ENCODE assay signal across 15 mouse cellular contexts in genomic region chr17:35542761-35543411, GRCm38 (mm10). TPM values are rescaled to one million over a fixed set of nuclear protein-coding genes. Genes with fewer than 3 reads are reported as not detected.
DNase-seq lines count a peak whose midpoint lies in the region; ATAC-seq and TF ChIP-seq lines count a peak whose summit lies in the region.
"Had no signal": no experiment of that assay in that cellular context is flagged by ENCODE, and none has a peak within 500 bp of the region (broad histone marks: within the 10 kb centered on the region; RNA-seq: fewer than 3 reads in every experiment).

No protein-coding gene starts in this region.

- no peak for ATAC-seq in heart, embryonic 16.5 days (replicated peaks; ENCODE audit: extremely low read depth, insufficient read depth, low FRiP score)
- ATAC-seq in midbrain, embryonic 11.5 days (ENCODE audit: low FRiP score), result peak; percentile 30; the same call in 1 of the 2 replicates
- ATAC-seq: CD4-positive, CD25-positive, alpha-beta regulatory T cell, adult 4 months had no signal

- no peak overlapping the region for H3K27ac ChIP-seq in heart, embryonic 16.5 days (ENCODE audit: low read length)
- H3K27ac ChIP-seq in ES-Bruce4 (ENCODE audit: insufficient read depth, low read length), result peak overlapping the region; percentile 59
- H3K27ac ChIP-seq in midbrain, embryonic 11.5 days (ENCODE audit: low read depth, low read length), result no peak overlapping the region
- H3K27ac ChIP-seq: forebrain, embryonic 10.5 days; kidney, embryonic 15.5 days; limb, embryonic 12.5 days; lung, embryonic 15.5 days had no signal

- no peak for DNase-seq in heart, postnatal 25 days (ENCODE audit: low spot score)
- DNase-seq in brain, adult 2 months (ENCODE audit: low read depth, low spot score), result peak; percentile 67
- DNase-seq in midbrain, embryonic 11.5 days (ENCODE audit: low spot score, missing footprints), result peak; percentile 79
- no peak for DNase-seq in adrenal gland, postnatal 4 days (ENCODE audit: low spot score in 2 of 2)
- DNase-seq in adrenal gland, adult 2 months, result no peak
- no peak for DNase-seq in cerebellum, adult 9-10 months
- DNase-seq: heart, adult 2 months had no signal

- TF ChIP-seq EP300 in ES-Bruce4 (IDR thresholded peaks at IDR 0.05; ENCODE audit: insufficient read depth, low read depth, low read length), result no peak

- intact Hi-C loops in heart, postnatal 25 days (cut with DNase I), result loop anchor here (5.0 kb wide), 1 partner anchor 34 kb away; no protein-coding TSS in a partner anchor

- H3K36me3 ChIP-seq in heart, embryonic 16.5 days (ENCODE audit: control insufficient read depth, insufficient read depth), result no peaks in the 10 kb centered on the region
- no peaks in the 10 kb centered on the region for H3K36me3 ChIP-seq in ES-Bruce4 (ENCODE audit: control insufficient read depth, insufficient read depth, low read length, poor library complexity, severe bottlenecking)
- H3K36me3 ChIP-seq in midbrain, embryonic 11.5 days (ENCODE audit: control insufficient read depth, insufficient read depth, low read length), result no peaks in the 10 kb centered on the region
- H3K36me3 ChIP-seq: forebrain, embryonic 10.5 days; kidney, embryonic 15.5 days; limb, embryonic 12.5 days; lung, embryonic 15.5 days had no signal

- H3K4me2 ChIP-seq in heart, embryonic 16.5 days (ENCODE audit: low read depth, low read length), result peak overlapping the region; percentile 3; the same call in 1 of the 2 replicates
- 0 out of 2 replicates have a peak overlapping the region, but pooled peaks have one; percentile 3 for H3K4me2 ChIP-seq in midbrain, embryonic 11.5 days
- H3K4me2 ChIP-seq: kidney, embryonic 15.5 days; limb, embryonic 12.5 days; lung, embryonic 15.5 days had no signal

- H3K9me3 ChIP-seq in heart, embryonic 16.5 days (replicated peaks; ENCODE audit: control insufficient read depth, low read length), result no peaks in the 10 kb centered on the region
- H3K9me3 ChIP-seq in ES-Bruce4 (replicated peaks; ENCODE audit: control insufficient read depth, insufficient read depth, low read length, poor library complexity, severe bottlenecking), result no peaks in the 10 kb centered on the region
- H3K9me3 ChIP-seq in midbrain, embryonic 11.5 days (ENCODE audit: control insufficient read depth, low read length), result no peaks in the 10 kb centered on the region
- H3K9me3 ChIP-seq: forebrain, embryonic 10.5 days; kidney, embryonic 15.5 days; limb, embryonic 12.5 days; lung, embryonic 15.5 days had no signal

- no peak overlapping the region for H3K9ac ChIP-seq in heart, embryonic 16.5 days (ENCODE audit: low read length)
- H3K9ac ChIP-seq in ES-Bruce4 (ENCODE audit: low read depth, poor library complexity, severe bottlenecking), result no peak overlapping the region; the same call in 1 of the 2 replicates
- no peak overlapping the region for H3K9ac ChIP-seq in midbrain, embryonic 11.5 days (ENCODE audit: low read length)
- H3K9ac ChIP-seq: kidney, embryonic 15.5 days; limb, embryonic 12.5 days; lung, embryonic 15.5 days had no signal

- no peaks in the 10 kb centered on the region for H3K27me3 ChIP-seq in heart, embryonic 16.5 days (ENCODE audit: control insufficient read depth, insufficient read depth, low read length)
- H3K27me3 ChIP-seq in ES-Bruce4 (ENCODE audit: control insufficient read depth, insufficient read depth, low read length, poor library complexity, severe bottlenecking), result no peaks in the 10 kb centered on the region
- no peaks in the 10 kb centered on the region for H3K27me3 ChIP-seq in midbrain, embryonic 11.5 days (ENCODE audit: control insufficient read depth, insufficient read depth, low read length)
- H3K27me3 ChIP-seq: kidney, embryonic 15.5 days; limb, embryonic 12.5 days; lung, embryonic 15.5 days had no signal

- TF ChIP-seq POLR2A in ES-Bruce4 (IDR thresholded peaks at IDR 0.05; ENCODE audit: insufficient read depth, low read length), result no peak

- H3K4me3 ChIP-seq in heart, embryonic 16.5 days (ENCODE audit: low read length), result no peak overlapping the region
- no peak overlapping the region for H3K4me3 ChIP-seq in ES-Bruce4 (ENCODE audit: low read depth, low read length)
- H3K4me3 ChIP-seq in midbrain, embryonic 11.5 days (ENCODE audit: low read depth, low read length), result no peak overlapping the region
- H3K4me3 ChIP-seq: forebrain, embryonic 10.5 days; heart, adult 2 months; kidney, embryonic 15.5 days; limb, embryonic 12.5 days; lung, embryonic 15.5 days had no signal

- no peak for TF ChIP-seq CTCF in ES-Bruce4 (IDR thresholded peaks at IDR 0.05; ENCODE audit: low read depth, low read length)

- 73% methylated on average over 15 of the region's 15 CpGs for WGBS in heart, embryonic 16.5 days
- 78% methylated on average over 15 of the region's 15 CpGs for WGBS in midbrain, embryonic 11.5 days

- H3K4me1 ChIP-seq in heart, embryonic 16.5 days (ENCODE audit: control insufficient read depth, insufficient read depth, low read length), result peaks cover 2% of the 10 kb centered on the region; the same call in 1 of the 2 replicates
- peaks cover 5% of the 10 kb centered on the region for H3K4me1 ChIP-seq in ES-Bruce4 (ENCODE audit: control insufficient read depth, insufficient read depth, low read length)
- H3K4me1 ChIP-seq in midbrain, embryonic 11.5 days (ENCODE audit: control insufficient read depth, insufficient read depth, low read length), result peaks cover 9% of the 10 kb centered on the region; the same call in 1 of the 2 replicates
- H3K4me1 ChIP-seq: limb, embryonic 12.5 days; lung, embryonic 15.5 days had no signal

RNA-seq across cellular contexts. Expression of gene Cdsn, which starts 9.0 kb away (rescaled TPM):
- polyA plus RNA-seq in heart, embryonic 16.5 days (2015; fragmentation: Nextera tagmentation; extraction: Ambion mirVana), result 0.46 and 0.49 TPM in 2 replicates
- under 1 TPM; 0.26 to 0.28 TPM for total RNA-seq in heart, postnatal 25 days (2021)
- polyA plus RNA-seq in ES-Bruce4 (2011; ENCODE audit: insufficient read depth, insufficient read length, low read depth, missing spikeins), result 0.33 TPM in 1 of 2 replicates, not detected in the other
- polyA plus RNA-seq in midbrain, embryonic 11.5 days (2014; fragmentation: Nextera tagmentation; extraction: Ambion mirVana), result 0.08 TPM in 1 of 2 replicates, not detected in the other
- under 1 TPM; 0.11 to 0.37 TPM for total RNA-seq in adrenal gland, postnatal 4 days (2021)
- under 1 TPM; 0.20 to 0.62 TPM for total RNA-seq in adrenal gland, adult 2 months (2021)
- 7.3 and 7.4 TPM in 2 replicates for polyA plus RNA-seq in adrenal gland, adult 2 months (2012; rRNA removed)
- polyA plus RNA-seq: CD4-positive, CD25-positive, alpha-beta regulatory T cell, adult 4 months; forebrain, embryonic 10.5 days; kidney, embryonic 15.5 days; limb, embryonic 12.5 days; lung, embryonic 15.5 days had no signal

RNA-seq across cellular contexts. Expression of gene Psors1c2, which starts 9.9 kb away (rescaled TPM):
- 1.6 and 1.9 TPM in 2 replicates for polyA plus RNA-seq in heart, embryonic 16.5 days (2015; fragmentation: Nextera tagmentation; extraction: Ambion mirVana)
- total RNA-seq in heart, postnatal 25 days (2021), result not detected
- polyA plus RNA-seq in ES-Bruce4 (2011; ENCODE audit: insufficient read depth, insufficient read length, low read depth, missing spikeins), result 4.6 and 7.0 TPM in 2 replicates
- 0.22 and 0.46 TPM in 2 replicates for polyA plus RNA-seq in midbrain, embryonic 11.5 days (2014; fragmentation: Nextera tagmentation; extraction: Ambion mirVana)
- under 1 TPM in 1 of 2 experiments, not detected in 1; 0.87 TPM for total RNA-seq in adrenal gland, postnatal 4 days (2021)
- total RNA-seq in adrenal gland, adult 2 months (2021), result not detected
- not detected in 2 replicates for polyA plus RNA-seq in adrenal gland, adult 2 months (2012; rRNA removed)
- total RNA-seq: heart, adult 2 months had no signal
- polyA plus RNA-seq: heart, adult 2 months had no signal

RNA-seq across cellular contexts. Expression of gene 2300002M23Rik, which starts 24.4 kb away (rescaled TPM):
- 0.11 and 0.14 TPM in 2 replicates for polyA plus RNA-seq in heart, embryonic 16.5 days (2015; fragmentation: Nextera tagmentation; extraction: Ambion mirVana)
- total RNA-seq in heart, postnatal 25 days (2021), result not detected
- 0.46 TPM in 1 of 2 replicates, not detected in the other for polyA plus RNA-seq in ES-Bruce4 (2011; ENCODE audit: insufficient read depth, insufficient read length, low read depth, missing spikeins)
- polyA plus RNA-seq in midbrain, embryonic 11.5 days (2014; fragmentation: Nextera tagmentation; extraction: Ambion mirVana), result not detected in 2 replicates
- not detected for total RNA-seq in adrenal gland, postnatal 4 days (2021)
- not detected for total RNA-seq in adrenal gland, adult 2 months (2021)
- polyA plus RNA-seq in adrenal gland, adult 2 months (2012; rRNA removed), result not detected in 2 replicates
- total RNA-seq: heart, adult 2 months had no signal
- polyA plus RNA-seq: CD4-positive, CD25-positive, alpha-beta regulatory T cell, adult 4 months; forebrain, embryonic 10.5 days; heart, adult 2 months; kidney, embryonic 15.5 days; limb, embryonic 12.5 days; stomach, embryonic 14.5 days had no signal

RNA-seq across cellular contexts. Expression of gene Cchcr1, which starts 26.0 kb away (rescaled TPM):
- 15.7 and 15.9 TPM in 2 replicates for polyA plus RNA-seq in heart, embryonic 16.5 days (2015; fragmentation: Nextera tagmentation; extraction: Ambion mirVana)
- total RNA-seq in heart, postnatal 25 days (2021), result 1 to 10 TPM; 2.2 to 2.8 TPM
- 13.4 and 15.3 TPM in 2 replicates for polyA plus RNA-seq in ES-Bruce4 (2011; ENCODE audit: insufficient read depth, insufficient read length, low read depth, missing spikeins)
- 8.9 and 10.8 TPM in 2 replicates for polyA plus RNA-seq in midbrain, embryonic 11.5 days (2014; fragmentation: Nextera tagmentation; extraction: Ambion mirVana)
- 10 to 100 TPM; 20.0 to 23.5 TPM for total RNA-seq in adrenal gland, postnatal 4 days (2021)
- total RNA-seq in adrenal gland, adult 2 months (2021), result 1 to 10 TPM; 6.2 to 8.0 TPM
- 2.9 and 3.9 TPM in 2 replicates for polyA plus RNA-seq in adrenal gland, adult 2 months (2012; rRNA removed)

RNA-seq across cellular contexts. Expression of gene Tcf19, which starts 26.3 kb away (rescaled TPM):
- polyA plus RNA-seq in heart, embryonic 16.5 days (2015; fragmentation: Nextera tagmentation; extraction: Ambion mirVana), result 59.5 and 60.3 TPM in 2 replicates
- total RNA-seq in heart, postnatal 25 days (2021), result 1 to 10 TPM; 3.1 to 3.5 TPM
- 4.0 and 5.2 TPM in 2 replicates for polyA plus RNA-seq in ES-Bruce4 (2011; ENCODE audit: insufficient read depth, insufficient read length, low read depth, missing spikeins)
- 56.7 and 57.7 TPM in 2 replicates for polyA plus RNA-seq in midbrain, embryonic 11.5 days (2014; fragmentation: Nextera tagmentation; extraction: Ambion mirVana)
- total RNA-seq in adrenal gland, postnatal 4 days (2021), result 10 to 100 TPM; 31.0 to 34.7 TPM
- 1 to 10 TPM; 4.6 to 5.0 TPM for total RNA-seq in adrenal gland, adult 2 months (2021)
- 7.6 and 9.5 TPM in 2 replicates for polyA plus RNA-seq in adrenal gland, adult 2 months (2012; rRNA removed)

Comparison
In these comparisons a context has a peak if more than half of its experiments do, and no peak if none do; other contexts are left out.
1. DNase-seq: peak in brain, adult 2 months (single experiment) and midbrain, embryonic 11.5 days (single experiment); none in heart, postnatal 25 days (single experiment), adrenal gland, postnatal 4 days (0 of 2), adrenal gland, adult 2 months (single experiment) and cerebellum, adult 9-10 months (single experiment).